Mouse (Mus musculus) Muller cell, postnatal 12 days (primary cell): ENCODE measurements at regions not wholly inside any gene's neighbourhood (a gene's known extent, or its start where the extent isn't known, plus 50 kb on each side); places are given as distances from the start of the nearest gene placed in this dataset.
"Not testable (repeated sequence)": the region's sequence is repeated elsewhere in the genome, so short reads cannot be mapped to it uniquely, and the experiment has no call there.

Source experiments
- DNase-seq: peaks from one replicate; pipeline ENCODE4 v3.0.0-alpha.2; 2015; ENCODE audit errors: inconsistent ontology term

GRCm38 (mm10) chr16:3513107-3513506 is 77.7 kb upstream of the Olfr161 start:
- DNase-seq, result peak; percentile 7

- not testable (repeated sequence) for DNase-seq
These were observed 60.3 kb upstream of the Olfr161 start for GRCm38 (mm10) chr16:3530522-3530921.

- not testable (repeated sequence) for DNase-seq
These were observed 58.8 kb upstream of the Olfr161 start for GRCm38 (mm10) chr16:3532019-3532418.

GRCm38 (mm10) chr16:3532586-3532985 is 58.3 kb upstream of the Olfr161 start:
- not testable (repeated sequence) for DNase-seq
